Mouse (Mus musculus): ENCODE data around the gene Gm17409. TPM values are rescaled to one million over a fixed set of nuclear protein-coding genes. Genes with fewer than 3 reads are reported as not detected.

The Gm17409 gene
- polyA plus RNA-seq, 1 experiment, result not detected

- no peak overlapping the region for H3K4me3 ChIP-seq (ENCODE audit: insufficient read depth, low read depth, low read length)
- no peaks in the 10 kb centered on the region; the same call in 1 of the 2 replicates for H3K4me1 ChIP-seq (ENCODE audit: control insufficient read depth, insufficient read depth, low read length)
- no peak for DNase-seq
- 64% methylated on average over 7 of the region's 7 CpGs for WGBS
- TF ChIP-seq POLR2A (IDR thresholded peaks at IDR 0.05; ENCODE audit: low read depth, low read length), result no peak
- no peak for TF ChIP-seq CTCF (conservative IDR thresholded peaks at IDR 0.05; ENCODE audit: insufficient read depth, insufficient read length, low read depth, low read length)
- no peaks in the 10 kb centered on the region for H3K36me3 ChIP-seq (ENCODE audit: control insufficient read depth, insufficient read depth, low read length)
- no peaks in the 10 kb centered on the region for H3K27me3 ChIP-seq (replicated peaks; ENCODE audit: control insufficient read depth, insufficient read depth, low read length)
- H3K27ac ChIP-seq (ENCODE audit: insufficient read depth, low read depth, low read length), result no peak overlapping the region
Observed at GRCm38 (mm10) chr2:58484284-58484965, 14.5 kb downstream of the Gm17409 start.

GRCm38 (mm10) chr2:58485152-58485551 lies 15.2 kb downstream of the Gm17409 start:
- peak; percentile 14 for DNase-seq
- Histone ChIP-seq H3K4me3 (ENCODE audit: insufficient read depth, low read depth, low read length) (no peak overlapping the region), H3K27me3 (replicated peaks; ENCODE audit: control insufficient read depth, insufficient read depth, low read length) (no peaks in the 10 kb centered on the region), H3K27ac (ENCODE audit: insufficient read depth, low read depth, low read length) (no peak overlapping the region), H3K4me1 (ENCODE audit: control insufficient read depth, insufficient read depth, low read length) (peaks cover 2% of the 10 kb centered on the region; the same call in 1 of the 2 replicates), H3K36me3 (ENCODE audit: control insufficient read depth, insufficient read depth, low read length) (no peaks in the 10 kb centered on the region)
- TF ChIP-seq CTCF (conservative IDR thresholded peaks at IDR 0.05; ENCODE audit: insufficient read depth, insufficient read length, low read depth, low read length) (no peak), POLR2A (IDR thresholded peaks at IDR 0.05; ENCODE audit: low read depth, low read length) (no peak)
- WGBS, result 30% methylated on average over 4 of the region's 4 CpGs

- no peaks in the 10 kb centered on the region for H3K36me3 ChIP-seq (ENCODE audit: control insufficient read depth, insufficient read depth, low read length)
- no peak for TF ChIP-seq CTCF (conservative IDR thresholded peaks at IDR 0.05; ENCODE audit: insufficient read depth, insufficient read length, low read depth, low read length)
- TF ChIP-seq POLR2A (IDR thresholded peaks at IDR 0.05; ENCODE audit: low read depth, low read length), result no peak
- 82% methylated on average over 3 of the region's 3 CpGs for WGBS
- no peak overlapping the region for H3K27ac ChIP-seq (ENCODE audit: insufficient read depth, low read depth, low read length)
- no peaks in the 10 kb centered on the region for H3K27me3 ChIP-seq (replicated peaks; ENCODE audit: control insufficient read depth, insufficient read depth, low read length)
- no peak for DNase-seq
- H3K4me3 ChIP-seq (ENCODE audit: insufficient read depth, low read depth, low read length), result no peak overlapping the region
- H3K4me1 ChIP-seq (ENCODE audit: control insufficient read depth, insufficient read depth, low read length), result peaks cover 2% of the 10 kb centered on the region; the same call in 1 of the 2 replicates
Observed at GRCm38 (mm10) chr2:58485683-58486082, 15.8 kb downstream of the Gm17409 start.

GRCm38 (mm10) chr2:58486441-58487278 lies 16.7 kb downstream of the Gm17409 start:
- no peaks in the 10 kb centered on the region for H3K27me3 ChIP-seq (replicated peaks; ENCODE audit: control insufficient read depth, insufficient read depth, low read length)
- no peaks in the 10 kb centered on the region for H3K36me3 ChIP-seq (ENCODE audit: control insufficient read depth, insufficient read depth, low read length)
- H3K4me1 ChIP-seq (ENCODE audit: control insufficient read depth, insufficient read depth, low read length), result peaks cover 2% of the 10 kb centered on the region; the same call in 1 of the 2 replicates
- TF ChIP-seq POLR2A (IDR thresholded peaks at IDR 0.05; ENCODE audit: low read depth, low read length) (no peak), CTCF (conservative IDR thresholded peaks at IDR 0.05; ENCODE audit: insufficient read depth, insufficient read length, low read depth, low read length) (no peak)
- H3K4me3 ChIP-seq (ENCODE audit: insufficient read depth, low read depth, low read length), result no peak overlapping the region
- WGBS, result 67% methylated on average over 14 of the region's 14 CpGs
- DNase-seq, result no peak
- H3K27ac ChIP-seq (ENCODE audit: insufficient read depth, low read depth, low read length), result no peak overlapping the region

- DNase-seq, result no peak
- WGBS, result 82% methylated on average over 3 of the region's 3 CpGs
Observed at GRCm38 (mm10) chr2:58487279-58487560, 17.3 kb downstream of the Gm17409 start.

GRCm38 (mm10) chr2:58488404-58488803 lies 18.5 kb downstream of the Gm17409 start:
- no peaks in the 10 kb centered on the region for H3K27me3 ChIP-seq (replicated peaks; ENCODE audit: control insufficient read depth, insufficient read depth, low read length)
- H3K36me3 ChIP-seq (ENCODE audit: control insufficient read depth, insufficient read depth, low read length), result no peaks in the 10 kb centered on the region
- TF ChIP-seq POLR2A (IDR thresholded peaks at IDR 0.05; ENCODE audit: low read depth, low read length), result no peak
- TF ChIP-seq CTCF (conservative IDR thresholded peaks at IDR 0.05; ENCODE audit: insufficient read depth, insufficient read length, low read depth, low read length), result no peak
- no peak overlapping the region for H3K27ac ChIP-seq (ENCODE audit: insufficient read depth, low read depth, low read length)
- DNase-seq, result no peak
- no peak overlapping the region for H3K4me3 ChIP-seq (ENCODE audit: insufficient read depth, low read depth, low read length)
- H3K4me1 ChIP-seq (ENCODE audit: control insufficient read depth, insufficient read depth, low read length), result peaks cover 2% of the 10 kb centered on the region; the same call in 1 of the 2 replicates
- WGBS, result 94% methylated on average over 8 of the region's 8 CpGs

More at GRCm38 (mm10) chr2:58487279-58487560, 17.3 kb downstream of the Gm17409 start:
- no peak overlapping the region for H3K4me3 ChIP-seq (ENCODE audit: insufficient read depth, low read depth, low read length)
- no peaks in the 10 kb centered on the region for H3K36me3 ChIP-seq (ENCODE audit: control insufficient read depth, insufficient read depth, low read length)
- no peak for TF ChIP-seq POLR2A (IDR thresholded peaks at IDR 0.05; ENCODE audit: low read depth, low read length)
- no peak for TF ChIP-seq CTCF (conservative IDR thresholded peaks at IDR 0.05; ENCODE audit: insufficient read depth, insufficient read length, low read depth, low read length)
- H3K27me3 ChIP-seq (replicated peaks; ENCODE audit: control insufficient read depth, insufficient read depth, low read length), result no peaks in the 10 kb centered on the region
- H3K27ac ChIP-seq (ENCODE audit: insufficient read depth, low read depth, low read length), result no peak overlapping the region
- H3K4me1 ChIP-seq (ENCODE audit: control insufficient read depth, insufficient read depth, low read length), result peaks cover 2% of the 10 kb centered on the region; the same call in 1 of the 2 replicates

- no peak for TF ChIP-seq POLR2A (IDR thresholded peaks at IDR 0.05; ENCODE audit: low read depth, low read length)
- TF ChIP-seq CTCF (conservative IDR thresholded peaks at IDR 0.05; ENCODE audit: insufficient read depth, insufficient read length, low read depth, low read length), result no peak
- Histone ChIP-seq H3K27ac (ENCODE audit: insufficient read depth, low read depth, low read length) (no peak overlapping the region), H3K36me3 (ENCODE audit: control insufficient read depth, insufficient read depth, low read length) (no peaks in the 10 kb centered on the region), H3K27me3 (replicated peaks; ENCODE audit: control insufficient read depth, insufficient read depth, low read length) (no peaks in the 10 kb centered on the region), H3K4me1 (ENCODE audit: control insufficient read depth, insufficient read depth, low read length) (peaks cover 2% of the 10 kb centered on the region; the same call in 1 of the 2 replicates), H3K4me3 (ENCODE audit: insufficient read depth, low read depth, low read length) (no peak overlapping the region)
- DNase-seq, result peak; percentile 78
- 60% methylated on average over 9 of the region's 9 CpGs for WGBS
Observed at GRCm38 (mm10) chr2:58489275-58489674, 19.4 kb downstream of the Gm17409 start.
